Mouse (Mus musculus): ENCODE data around the gene Sox9. TPM values are rescaled to one million over a fixed set of nuclear protein-coding genes. Genes with fewer than 3 reads are reported as not detected.

Gene Sox9
- polyA plus RNA-seq (2015; fragmentation: Nextera tagmentation; extraction: Ambion mirVana): 73.1 and 77.0 TPM in 2 replicates

DNA sequence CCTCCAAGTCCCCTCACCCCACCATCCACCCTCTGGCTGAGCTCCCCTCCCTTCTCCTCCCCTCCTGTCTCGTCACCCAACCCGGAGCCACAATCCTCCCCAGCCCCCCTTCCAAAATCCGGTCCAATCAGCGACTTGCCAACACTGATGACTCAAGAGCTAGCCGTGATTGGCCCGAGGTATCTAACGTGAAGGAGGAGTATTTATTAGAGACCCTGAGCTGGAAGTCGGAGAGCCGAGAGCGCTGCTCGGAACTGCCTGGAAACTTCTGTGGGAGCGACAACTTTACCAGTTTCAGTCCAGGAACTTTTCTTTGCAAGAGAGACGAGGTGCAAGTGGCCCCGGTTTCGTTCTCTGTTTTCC lies at the start of gene Sox9:
Sox9 (plus strand) TSS at position 231 of the 363 bp plus-strand sequence.
- 0% methylated on average over 15 of the region's 15 CpGs for WGBS
- Histone ChIP-seq H3K9ac (peak within 1 kb of the TSS; percentile 73), H3K4me1 (peaks cover 50% of the 10 kb centered on the region), H3K36me3 (0 out of 2 replicates have a peak, but pooled peaks cover 5% of the 10 kb centered on the region), H3K27me3 (peaks cover 25% of the 10 kb centered on the region), H3K27ac (peak within 1 kb of the TSS; percentile 97), H3K4me3 (peak within 1 kb of the TSS; percentile 70), H3K4me2 (peak within 1 kb of the TSS; percentile 87), H3K9me3 (no peaks in the 10 kb centered on the region)
- peak; percentile 87 for ATAC-seq (ENCODE audit: insufficient number of reproducible peaks, low FRiP score, low TSS enrichment, low read depth)

DNA sequence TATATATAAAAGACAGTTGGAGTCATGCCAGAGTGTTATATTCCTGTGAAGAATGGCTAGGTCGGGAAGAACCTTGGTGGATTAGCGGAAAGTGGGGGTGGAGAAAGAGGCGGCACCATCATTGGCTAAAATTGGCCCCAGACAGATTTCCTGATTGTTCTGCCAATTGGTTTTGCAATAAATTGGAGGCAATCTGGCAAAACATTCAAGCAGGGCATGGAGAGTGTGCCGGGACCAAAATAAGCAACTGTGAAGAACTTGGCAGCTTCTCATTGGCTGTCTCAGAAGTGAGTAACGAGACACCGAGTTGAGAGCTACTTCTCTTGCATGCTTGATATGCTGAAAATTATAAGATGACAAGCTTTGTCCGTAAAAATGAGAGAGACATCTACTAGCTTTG lies 49.6 kb upstream of the Sox9 start:
- Histone ChIP-seq H3K4me1 (no peaks in the 10 kb centered on the region; the same call in 1 of the 2 replicates), H3K9ac (no peak overlapping the region), H3K36me3 (no peaks in the 10 kb centered on the region), H3K27me3 (no peaks in the 10 kb centered on the region), H3K4me3 (no peak overlapping the region), H3K4me2 (no peak overlapping the region), H3K27ac (no peak overlapping the region), H3K9me3 (no peaks in the 10 kb centered on the region)
- no peak for ATAC-seq (ENCODE audit: insufficient number of reproducible peaks, low FRiP score, low TSS enrichment, low read depth)
- 51% methylated on average over 7 of the region's 7 CpGs for WGBS

DNA sequence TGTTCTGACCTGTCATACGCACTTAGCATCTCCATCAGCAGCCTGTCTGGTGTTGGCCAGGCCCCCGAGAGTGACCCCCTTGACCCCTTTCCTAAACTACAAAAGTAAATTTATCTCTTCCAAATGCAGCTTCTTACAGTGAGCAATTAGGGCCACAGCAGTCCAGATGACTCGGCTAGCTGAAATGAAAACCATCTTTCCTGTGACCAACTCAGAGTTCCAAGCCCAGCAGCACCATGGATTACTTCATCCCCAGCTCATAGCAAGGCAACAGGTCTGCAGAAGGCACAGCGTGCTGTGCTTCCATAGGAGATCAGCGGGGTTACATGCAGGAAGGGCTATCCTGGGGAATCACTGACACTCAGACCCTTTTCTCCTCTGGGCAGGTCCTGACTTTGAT lies 45.0 kb upstream of the Sox9 start:
- H3K4me3 ChIP-seq: no peak overlapping the region
- WGBS: 42% methylated on average over 5 of the region's 5 CpGs

DNA sequence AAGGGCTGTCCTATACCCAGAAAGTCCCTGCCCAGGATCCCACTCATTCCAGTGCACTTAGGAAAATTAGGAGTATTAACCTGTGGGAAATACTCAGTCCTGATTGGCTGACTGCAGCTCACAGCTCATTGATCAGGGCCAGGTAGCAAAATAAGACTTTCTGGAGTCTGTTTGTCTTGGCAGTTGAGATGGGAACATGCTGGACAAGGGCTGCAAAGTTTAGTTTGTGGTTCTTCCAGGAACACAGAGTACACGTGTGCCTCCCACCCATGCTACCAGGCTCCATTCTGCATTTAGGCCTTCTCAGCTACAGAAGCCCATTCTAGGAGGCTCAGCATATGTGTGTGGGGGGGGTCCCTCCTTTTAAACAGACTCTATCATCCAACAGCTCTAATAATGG lies 42.3 kb upstream of the Sox9 start:
- H3K4me2 ChIP-seq: no peak overlapping the region
- 0 out of 2 replicates have a peak, but pooled peaks have one; percentile 44 for ATAC-seq (ENCODE audit: insufficient number of reproducible peaks, low FRiP score, low TSS enrichment, low read depth)
- no peak overlapping the region for H3K9ac ChIP-seq
- H3K27me3 ChIP-seq: no peaks in the 10 kb centered on the region
- H3K27ac ChIP-seq: no peak overlapping the region
- WGBS: 79% methylated on average over 1 of the region's 1 CpGs
- no peaks in the 10 kb centered on the region for H3K9me3 ChIP-seq
- no peaks in the 10 kb centered on the region for H3K36me3 ChIP-seq
- no peaks in the 10 kb centered on the region for H3K4me1 ChIP-seq
- no peak overlapping the region for H3K4me3 ChIP-seq

More for the DNA sequence above, 45.0 kb upstream of the Sox9 start:
- H3K4me1 ChIP-seq: no peaks in the 10 kb centered on the region; the same call in 1 of the 2 replicates
- no peak for ATAC-seq (ENCODE audit: insufficient number of reproducible peaks, low FRiP score, low TSS enrichment, low read depth)
- H3K9ac ChIP-seq: no peak overlapping the region
- H3K4me2 ChIP-seq: no peak overlapping the region
- no peaks in the 10 kb centered on the region for H3K27me3 ChIP-seq
- H3K27ac ChIP-seq: no peak overlapping the region
- H3K9me3 ChIP-seq: no peaks in the 10 kb centered on the region
- H3K36me3 ChIP-seq: no peaks in the 10 kb centered on the region

DNA sequence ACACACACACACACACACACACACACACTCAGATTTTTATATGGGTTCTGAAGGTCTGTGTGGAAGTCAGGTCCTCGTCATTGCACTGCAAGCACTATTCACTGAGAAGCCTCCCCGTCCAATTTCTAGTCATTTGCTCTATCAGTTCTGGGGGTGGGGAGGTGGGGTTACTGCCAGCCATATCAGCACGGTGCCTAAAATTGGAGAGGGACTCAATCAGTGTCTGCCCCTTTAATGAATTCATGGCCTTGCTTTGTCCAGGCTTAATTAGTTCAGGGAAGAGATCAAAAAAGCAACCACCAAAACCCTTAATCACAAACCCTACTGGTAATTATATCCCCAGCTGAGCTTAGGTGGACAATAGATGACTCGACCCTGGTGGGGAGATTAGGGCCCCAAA lies 25.5 kb upstream of the Sox9 start:
- ATAC-seq (ENCODE audit: insufficient number of reproducible peaks, low FRiP score, low TSS enrichment, low read depth): no peak
- Histone ChIP-seq H3K36me3 (no peaks in the 10 kb centered on the region), H3K4me2 (no peak overlapping the region), H3K27ac (no peak overlapping the region), H3K4me1 (peaks cover 3% of the 10 kb centered on the region; the same call in 1 of the 2 replicates), H3K9me3 (no peaks in the 10 kb centered on the region), H3K9ac (no peak overlapping the region), H3K4me3 (no peak overlapping the region), H3K27me3 (no peaks in the 10 kb centered on the region)
- WGBS: 43% methylated on average over 4 of the region's 4 CpGs

DNA sequence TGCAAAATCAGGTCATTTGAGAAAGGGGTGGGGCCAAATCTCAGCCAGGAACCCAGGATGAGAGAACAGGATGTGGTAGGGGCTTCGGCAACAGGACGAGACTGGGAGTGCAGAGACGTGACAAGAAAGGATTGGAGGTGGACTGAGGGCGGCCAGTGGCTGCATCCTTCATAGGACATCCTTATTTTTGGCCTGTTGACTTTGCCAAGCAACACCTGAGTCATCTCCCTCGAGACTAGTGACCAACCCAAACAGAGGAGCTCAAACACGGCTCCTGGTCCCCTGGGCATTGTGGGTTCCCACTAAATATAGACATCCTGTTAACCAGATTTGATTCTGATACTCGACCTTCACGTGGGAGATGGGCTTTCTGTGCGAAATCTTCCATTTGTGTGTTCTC lies 24.0 kb upstream of the Sox9 start:
- WGBS: 67% methylated on average over 9 of the region's 9 CpGs
- Histone ChIP-seq H3K9ac (no peak overlapping the region), H3K4me2 (no peak overlapping the region), H3K4me1 (peaks cover 3% of the 10 kb centered on the region; the same call in 1 of the 2 replicates), H3K9me3 (no peaks in the 10 kb centered on the region), H3K36me3 (no peaks in the 10 kb centered on the region), H3K4me3 (no peak overlapping the region), H3K27me3 (no peaks in the 10 kb centered on the region), H3K27ac (no peak overlapping the region)
- no peak for ATAC-seq (ENCODE audit: insufficient number of reproducible peaks, low FRiP score, low TSS enrichment, low read depth)

DNA sequence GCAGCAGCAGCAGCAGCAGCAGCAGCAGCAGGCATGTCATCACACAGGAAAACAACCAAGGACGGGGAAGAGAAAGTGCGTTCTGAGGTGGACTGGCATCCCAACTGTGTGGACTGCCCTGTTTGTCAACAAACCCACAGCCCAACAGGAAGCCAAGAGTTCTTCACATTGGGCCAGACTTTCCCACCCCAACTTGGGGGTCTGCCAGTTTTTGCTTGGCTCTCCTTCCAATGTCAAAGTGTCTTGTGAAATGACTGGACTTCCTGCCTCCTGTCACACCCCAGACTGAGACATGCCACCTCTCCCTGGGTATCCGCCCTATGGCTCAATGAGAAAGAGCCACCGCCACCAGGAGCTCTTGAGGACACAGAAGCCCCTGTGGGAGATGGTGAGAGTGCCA lies 15.1 kb upstream of the Sox9 start:
- H3K4me1 ChIP-seq: no peaks in the 10 kb centered on the region
- no peaks in the 10 kb centered on the region for H3K36me3 ChIP-seq
- H3K27me3 ChIP-seq: no peaks in the 10 kb centered on the region
- H3K4me2 ChIP-seq: no peak overlapping the region
- no peak overlapping the region for H3K4me3 ChIP-seq
- WGBS: 87% methylated on average over 4 of the region's 4 CpGs
- H3K27ac ChIP-seq: no peak overlapping the region
- ATAC-seq (ENCODE audit: insufficient number of reproducible peaks, low FRiP score, low TSS enrichment, low read depth): no peak
- H3K9ac ChIP-seq: no peak overlapping the region
- no peaks in the 10 kb centered on the region for H3K9me3 ChIP-seq

DNA sequence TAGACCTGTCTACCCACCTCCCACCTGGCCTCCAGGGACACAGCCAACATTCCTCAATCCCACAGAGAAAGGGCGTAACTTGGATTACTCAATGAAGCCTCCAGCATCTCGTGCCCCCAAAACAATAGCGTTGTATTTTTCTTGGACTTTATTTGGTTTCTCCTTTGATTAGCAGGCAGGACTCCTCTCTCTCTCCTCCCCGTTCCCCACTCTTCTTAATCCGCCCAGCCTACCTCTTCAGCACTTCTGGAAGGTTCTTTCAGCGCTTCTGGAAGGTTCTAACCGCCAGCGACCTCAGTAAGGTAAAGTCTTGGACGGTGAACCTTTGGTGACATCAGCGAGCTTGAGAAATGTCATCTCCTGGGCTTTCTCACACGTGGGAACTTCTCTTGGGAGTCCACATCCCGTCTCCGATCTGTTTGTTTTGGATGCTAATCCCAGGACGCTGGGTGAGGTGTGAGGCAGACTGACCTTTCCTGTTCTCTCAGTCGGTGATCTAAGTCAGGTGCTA lies 14.4 kb upstream of the Sox9 start:
- H3K27ac ChIP-seq: no peak overlapping the region
- no peaks in the 10 kb centered on the region for H3K27me3 ChIP-seq
- 77% methylated on average over 15 of the region's 15 CpGs for WGBS
- H3K9ac ChIP-seq: no peak overlapping the region
- ATAC-seq (ENCODE audit: insufficient number of reproducible peaks, low FRiP score, low TSS enrichment, low read depth): no peak
- no peaks in the 10 kb centered on the region for H3K4me1 ChIP-seq
- H3K4me3 ChIP-seq: no peak overlapping the region
- H3K36me3 ChIP-seq: no peaks in the 10 kb centered on the region
- no peaks in the 10 kb centered on the region for H3K9me3 ChIP-seq
- H3K4me2 ChIP-seq: no peak overlapping the region

DNA sequence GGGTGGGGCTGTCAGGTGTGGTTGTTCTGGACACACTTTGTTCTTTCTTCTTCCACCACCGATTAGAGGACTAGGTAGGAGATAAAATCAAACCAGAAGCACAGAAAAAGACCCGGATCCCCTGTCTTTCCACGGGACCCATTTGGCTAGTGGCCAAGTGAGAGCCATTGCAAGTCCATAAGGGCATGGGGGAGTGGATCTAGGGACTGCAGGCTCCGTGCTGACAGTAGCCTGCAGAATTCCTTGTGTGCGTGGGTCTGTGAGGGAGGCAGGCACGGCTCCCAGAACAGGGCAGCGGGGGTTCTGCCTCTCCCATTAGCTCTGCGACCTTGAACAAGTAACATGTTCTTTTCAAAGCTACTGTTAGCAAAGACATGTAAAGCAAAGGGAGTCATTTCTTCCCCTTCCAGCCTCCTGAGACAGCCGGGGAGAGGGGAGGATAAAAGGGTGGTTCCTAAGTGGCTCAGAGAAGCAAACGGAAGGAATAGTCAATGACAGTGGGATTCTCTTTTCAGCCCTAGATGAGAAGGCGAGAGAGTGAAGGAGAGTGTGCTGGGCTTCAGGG lies 9.2 kb upstream of the Sox9 start:
- Histone ChIP-seq H3K9ac (no peak overlapping the region), H3K27me3 (peaks cover 20% of the 10 kb centered on the region), H3K4me2 (no peak overlapping the region), H3K4me1 (peaks cover 6% of the 10 kb centered on the region; the same call in 1 of the 2 replicates), H3K4me3 (no peak overlapping the region), H3K9me3 (no peaks in the 10 kb centered on the region), H3K27ac (no peak overlapping the region), H3K36me3 (no peaks in the 10 kb centered on the region)
- ATAC-seq (ENCODE audit: insufficient number of reproducible peaks, low FRiP score, low TSS enrichment, low read depth): no peak
- WGBS: 39% methylated on average over 11 of the region's 11 CpGs

DNA sequence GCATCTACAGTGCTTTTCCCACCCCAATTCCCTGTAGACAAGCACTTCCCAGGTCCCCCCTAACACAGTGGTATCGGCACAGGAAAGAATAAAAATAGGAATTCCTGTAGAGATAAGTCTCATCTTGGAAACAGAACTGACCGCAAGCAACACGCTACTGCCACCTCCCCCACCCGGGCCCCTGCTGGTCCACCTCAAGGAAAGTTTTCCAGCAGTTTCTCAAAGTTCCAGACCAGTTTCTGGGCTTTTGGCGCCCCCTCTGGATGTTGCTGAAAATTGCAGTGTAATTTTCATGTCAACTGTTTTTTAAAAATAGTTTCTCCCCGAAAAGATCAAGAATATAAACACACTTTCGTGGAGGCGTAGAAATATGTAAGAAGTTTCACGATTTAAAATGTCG lies 2.3 kb upstream of the Sox9 start:
- ATAC-seq (ENCODE audit: insufficient number of reproducible peaks, low FRiP score, low TSS enrichment, low read depth): no peak
- Histone ChIP-seq H3K36me3 (no peaks in the 10 kb centered on the region), H3K4me1 (peaks cover 45% of the 10 kb centered on the region), H3K9ac (no peak overlapping the region), H3K27me3 (peaks cover 26% of the 10 kb centered on the region), H3K9me3 (no peaks in the 10 kb centered on the region), H3K4me3 (no peak overlapping the region), H3K4me2 (0 out of 2 replicates have a peak overlapping the region, but pooled peaks have one; percentile 12), H3K27ac (peak overlapping the region; percentile 47; the same call in 1 of the 2 replicates)
- under 1% methylated on average over 10 of the region's 10 CpGs for WGBS

DNA sequence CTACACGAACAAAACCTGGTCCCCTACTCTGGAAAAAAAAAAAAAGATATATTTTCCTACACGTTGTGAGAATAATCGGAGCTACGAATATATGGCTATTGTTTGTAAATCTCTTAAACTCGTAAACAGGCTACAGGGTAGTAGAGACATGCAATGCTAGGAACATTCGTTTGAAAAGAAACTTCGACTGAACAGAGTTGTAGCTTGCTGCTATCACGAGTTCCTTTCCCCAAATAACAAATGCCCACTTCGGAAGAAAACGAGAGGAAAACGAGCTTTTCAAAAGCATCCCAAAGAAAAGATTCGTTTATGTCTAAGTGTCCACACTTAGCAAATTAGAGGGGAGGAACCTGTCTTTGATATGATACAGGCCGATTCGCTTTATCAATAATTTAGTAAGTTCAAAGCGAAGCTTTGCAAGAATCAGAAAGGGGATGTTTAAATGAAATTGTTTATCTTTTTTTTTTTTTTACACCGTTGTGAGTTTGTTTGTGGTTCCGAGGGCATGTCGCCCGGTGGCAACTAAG lies 1.6 kb upstream of the Sox9 start:
- WGBS: 7% methylated on average over 19 of the region's 19 CpGs
- Histone ChIP-seq H3K36me3 (0 out of 2 replicates have a peak, but pooled peaks cover 5% of the 10 kb centered on the region), H3K27ac (peak overlapping the region; percentile 97), H3K9ac (no peak overlapping the region), H3K4me2 (peak overlapping the region; percentile 87), H3K4me3 (peak overlapping the region; percentile 70), H3K27me3 (peaks cover 30% of the 10 kb centered on the region), H3K9me3 (no peaks in the 10 kb centered on the region), H3K4me1 (peaks cover 50% of the 10 kb centered on the region)
- no peak for ATAC-seq (ENCODE audit: insufficient number of reproducible peaks, low FRiP score, low TSS enrichment, low read depth)

Measured in limb, embryonic 15.5 days (tissue).